Mouse (Mus musculus): ENCODE measurements around the gene Zp2.

Gene Zp2

DNA sequence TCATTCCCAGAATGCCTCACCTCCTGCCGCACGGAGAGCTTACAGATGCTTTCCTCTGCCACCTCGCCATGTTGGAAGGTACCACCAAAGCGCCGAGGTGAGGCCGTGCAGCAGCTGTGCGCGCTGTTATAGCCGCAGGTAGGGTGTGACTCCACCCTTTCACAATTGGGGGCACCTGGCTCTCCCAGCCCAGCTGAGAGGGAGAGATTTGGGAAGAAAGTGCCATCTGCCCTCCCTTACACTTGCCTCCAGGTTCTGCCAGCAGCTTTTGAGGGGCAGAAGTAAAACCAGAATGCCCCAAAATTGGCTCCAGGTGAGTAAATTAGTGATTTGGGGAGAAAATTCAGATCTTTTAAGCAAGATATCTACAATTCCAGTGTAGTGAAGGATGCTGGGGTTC lies at the start of gene Zp2:
Zp2 (minus strand) TSS at position 101 of the 400 bp plus-strand sequence.
- DNase-seq (ENCODE audit: low spot score in 2 of 2), result no peak

DNA sequence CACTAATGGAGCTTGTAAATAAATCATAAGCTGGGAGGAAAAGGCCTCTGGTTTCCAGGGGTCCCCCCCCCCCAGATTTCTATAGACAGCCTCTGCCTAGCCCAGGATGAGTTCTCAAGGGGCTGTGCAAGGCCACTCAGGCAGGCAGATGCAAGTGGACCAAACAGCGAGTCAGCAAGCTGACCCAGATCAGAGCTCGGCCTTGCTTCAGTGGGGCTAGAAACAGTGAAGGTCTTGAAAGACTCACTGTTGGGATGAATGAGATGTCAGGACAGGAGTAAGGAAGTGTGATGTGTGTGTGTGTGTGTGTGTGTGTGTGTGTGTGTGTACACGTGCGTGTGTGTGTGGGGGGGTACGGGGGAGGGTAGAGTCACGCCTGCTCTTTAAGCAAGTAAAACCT lies 47.7 kb upstream of the Zp2 start:
- no peak for DNase-seq (ENCODE audit: low spot score in 2 of 2)

DNA sequence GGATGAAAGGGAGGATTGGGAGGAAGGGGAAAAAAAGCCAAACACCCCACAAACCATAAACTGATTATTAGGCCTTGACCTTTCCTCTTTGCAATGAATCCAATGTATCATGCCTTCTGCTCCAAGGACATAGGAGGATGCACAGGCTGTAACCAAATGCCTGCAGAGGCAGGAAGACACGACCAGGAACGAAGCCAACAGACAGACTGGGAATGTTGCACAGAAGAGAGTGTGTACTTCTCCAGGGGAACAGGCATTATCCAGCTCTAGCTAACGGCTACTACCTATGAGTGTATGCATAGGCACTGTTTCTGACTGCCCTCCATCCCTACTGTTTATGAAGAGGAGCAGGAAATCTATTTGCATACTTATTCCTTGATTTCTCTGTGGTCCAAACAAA lies 47.1 kb upstream of the Zp2 start:
- no peak for DNase-seq (ENCODE audit: low spot score in 2 of 2)

- DNase-seq (ENCODE audit: low spot score in 2 of 2), result no peak
Observed at GRCm38 (mm10) chr7:120190150-120190665, 45.1 kb upstream of the Zp2 start.

DNA sequence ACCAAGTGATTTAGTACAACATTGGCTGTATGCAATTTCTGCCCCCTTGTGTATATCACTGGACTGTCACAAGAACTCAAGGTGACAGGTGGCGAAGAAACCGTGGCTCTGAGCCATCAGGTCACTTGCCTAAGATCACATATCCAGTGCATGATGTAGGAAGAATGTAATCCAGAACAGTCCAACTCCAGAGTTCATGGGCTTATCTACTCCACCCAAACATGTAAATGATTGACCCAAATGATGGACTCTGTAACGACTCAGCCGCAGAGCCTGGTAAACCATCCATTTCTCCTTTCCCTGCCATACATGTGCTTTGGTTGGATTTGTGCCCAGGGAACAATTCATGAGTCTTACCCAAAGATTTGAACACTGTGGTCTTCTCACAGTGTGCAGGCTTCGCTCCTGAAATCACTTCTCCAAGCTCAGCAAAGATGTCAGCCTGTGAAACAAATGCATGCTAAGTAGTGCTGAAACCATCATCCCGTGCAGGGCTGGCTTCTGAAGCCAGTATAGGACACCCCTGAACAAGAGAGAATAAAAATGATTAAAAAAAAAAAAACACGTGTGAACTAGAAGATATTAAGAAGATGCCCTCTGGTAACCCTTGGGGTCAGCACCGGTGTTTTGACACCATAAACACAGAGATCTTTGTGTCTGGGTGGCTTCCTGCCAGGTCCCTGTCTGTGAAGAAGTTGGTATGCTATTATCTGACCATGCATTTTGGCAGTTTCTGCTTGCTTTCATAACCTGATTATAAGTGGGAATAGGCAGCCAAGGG lies 44.5 kb upstream of the Zp2 start:
- DNase-seq (ENCODE audit: low spot score in 2 of 2), result no peak

- no peak for DNase-seq (ENCODE audit: low spot score in 2 of 2)
Observed at GRCm38 (mm10) chr7:120188946-120189345, 43.9 kb upstream of the Zp2 start.

DNA sequence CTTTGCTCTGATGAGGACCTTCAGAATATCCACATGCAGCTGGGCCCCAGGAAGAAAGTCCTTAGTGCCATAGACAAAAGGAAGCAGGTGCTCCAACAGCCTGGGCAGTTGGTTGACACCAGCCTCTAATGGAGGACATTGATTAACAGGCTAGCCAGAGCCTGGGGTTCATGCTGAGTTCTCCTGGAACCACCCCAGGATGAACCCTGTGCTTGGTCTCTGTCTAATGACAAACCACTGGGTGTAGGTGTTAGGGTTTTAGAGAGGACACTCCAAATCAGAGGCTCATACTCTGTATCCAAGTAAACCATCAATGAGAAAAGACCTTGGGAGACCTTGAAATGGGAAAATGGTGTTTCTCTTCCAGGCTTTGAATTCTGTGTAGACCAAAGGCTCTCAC lies 37.8 kb upstream of the Zp2 start:
- DNase-seq (ENCODE audit: low spot score in 2 of 2), result no peak

- DNase-seq (ENCODE audit: low spot score in 2 of 2), result no peak
Observed at GRCm38 (mm10) chr7:120181401-120182230, 36.5 kb upstream of the Zp2 start.

DNA sequence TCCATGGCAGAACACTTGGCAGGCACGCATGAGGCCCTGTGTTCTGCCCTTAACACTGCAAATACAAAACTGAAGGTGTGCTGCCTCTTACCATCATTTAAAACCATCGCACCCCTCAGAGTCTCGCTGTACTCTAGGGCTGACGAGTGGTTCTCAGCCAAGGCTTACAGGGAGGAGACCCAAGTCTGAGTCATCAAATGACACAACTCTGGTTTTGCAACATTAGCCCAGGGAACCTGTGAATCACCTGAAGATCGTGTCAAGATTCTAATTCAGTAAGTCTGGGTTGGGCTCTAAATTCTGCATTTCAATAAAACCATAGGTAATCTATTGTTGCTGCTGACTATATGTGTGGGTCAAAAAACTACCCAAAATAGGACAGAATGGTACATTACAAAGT lies 35.5 kb upstream of the Zp2 start:
- DNase-seq (ENCODE audit: low spot score in 2 of 2), result no peak

DNA sequence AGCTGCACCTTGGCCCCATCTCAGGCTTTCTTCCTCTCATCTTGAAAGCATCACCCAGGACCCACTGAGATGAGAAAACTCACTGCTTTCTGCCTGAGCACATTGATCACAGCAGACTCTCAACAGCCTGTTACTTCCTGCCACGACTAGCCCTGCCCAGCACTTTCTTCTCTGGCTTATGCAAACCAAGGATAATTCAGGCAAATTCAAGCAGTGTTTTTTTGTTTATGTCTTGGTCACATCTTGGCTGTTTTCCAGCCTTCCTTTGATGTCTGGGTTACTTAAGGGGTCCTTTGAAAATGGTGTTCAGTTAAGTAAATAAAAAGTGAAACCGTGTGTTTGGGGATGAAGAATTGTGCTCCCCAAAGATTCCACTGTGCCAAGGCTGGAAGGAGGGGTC lies 33.8 kb upstream of the Zp2 start:
- DNase-seq (ENCODE audit: low spot score in 2 of 2), result no peak

- DNase-seq (ENCODE audit: low spot score in 2 of 2), result no peak
Observed at GRCm38 (mm10) chr7:120177611-120178010, 32.5 kb upstream of the Zp2 start.

- DNase-seq (ENCODE audit: low spot score in 2 of 2), result no peak
Observed at GRCm38 (mm10) chr7:120174723-120175504, 29.8 kb upstream of the Zp2 start.

DNA sequence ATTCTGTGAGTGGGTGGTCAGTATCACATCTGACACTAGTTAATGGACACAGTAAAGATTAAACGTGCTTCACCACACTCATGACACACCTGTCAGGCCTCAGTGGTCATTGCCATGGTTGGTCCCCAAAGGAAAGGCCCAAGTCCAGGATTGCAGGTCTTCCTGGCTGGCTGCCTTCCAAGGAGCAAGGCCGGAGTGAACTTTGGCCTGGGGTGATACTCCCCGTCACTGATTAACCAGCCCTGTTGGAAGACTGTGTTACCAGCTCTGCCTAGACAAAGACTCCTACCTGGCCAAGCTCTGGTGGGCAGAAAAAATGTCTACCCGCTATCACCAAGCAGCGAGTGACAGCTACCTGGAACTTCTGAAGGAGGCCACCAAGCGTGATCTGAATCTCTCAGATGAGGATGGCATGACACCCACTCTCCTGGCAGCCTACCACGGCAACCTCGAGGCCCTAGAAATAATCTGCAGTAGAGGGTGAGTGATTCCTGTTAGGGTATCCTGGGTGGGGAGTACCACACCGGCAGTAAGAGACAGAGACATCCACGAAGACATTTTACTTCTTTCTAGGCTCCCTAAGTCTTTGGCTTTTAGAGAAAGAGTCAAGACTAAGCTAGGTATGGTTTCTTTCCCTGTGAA lies 28.6 kb upstream of the Zp2 start, which contains the start of gene Anks4b:
Anks4b (plus strand) TSS at position 256 of the 642 bp plus-strand sequence.
- no peak for DNase-seq (ENCODE audit: low spot score in 2 of 2)

- DNase-seq (ENCODE audit: low spot score in 2 of 2), result no peak
Observed at GRCm38 (mm10) chr7:120172188-120172700, 27.2 kb upstream of the Zp2 start.

DNA sequence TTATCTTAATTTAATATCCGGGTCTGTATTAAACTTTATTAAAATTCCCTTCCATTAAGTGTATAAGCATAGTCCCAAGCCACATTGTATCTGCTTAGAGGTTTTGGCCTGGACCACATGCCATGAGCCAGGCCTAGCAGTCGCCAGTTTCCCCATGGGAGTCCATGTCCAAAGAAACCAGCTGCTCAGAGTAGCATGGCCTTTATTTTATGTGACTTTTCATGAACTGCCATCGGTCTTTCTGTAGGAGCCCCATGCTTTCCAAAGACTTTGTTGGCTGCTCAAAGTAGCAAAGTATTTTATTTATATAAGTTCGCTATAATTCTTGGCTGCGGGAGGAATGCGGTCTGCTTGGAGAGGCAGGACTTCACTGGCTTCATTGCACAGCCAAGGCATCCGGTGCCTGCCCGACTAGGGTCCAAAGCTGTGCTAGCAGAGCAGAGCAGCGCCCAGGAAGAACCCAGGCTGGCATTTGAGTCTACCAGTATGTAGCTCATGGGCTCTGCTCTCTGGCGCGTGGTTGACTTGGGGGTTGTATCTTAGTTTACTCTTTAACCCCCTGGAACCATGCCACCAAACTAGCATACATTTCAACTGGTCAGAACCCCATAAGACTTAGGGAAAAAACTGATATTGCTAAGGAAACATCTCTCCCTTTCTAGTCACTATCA lies 18.6 kb upstream of the Zp2 start:
- DNase-seq (ENCODE audit: low spot score in 2 of 2), result no peak

GRCm38 (mm10) chr7:120158121-120158613 lies 13.1 kb upstream of the Zp2 start:
- DNase-seq (ENCODE audit: low spot score in 2 of 2), result no peak

GRCm38 (mm10) chr7:120157575-120158061 lies 12.5 kb upstream of the Zp2 start:
- no peak for DNase-seq (ENCODE audit: low spot score in 2 of 2)

- no peak for DNase-seq (ENCODE audit: low spot score in 2 of 2)
Observed at GRCm38 (mm10) chr7:120156841-120157409, 11.8 kb upstream of the Zp2 start.

DNA sequence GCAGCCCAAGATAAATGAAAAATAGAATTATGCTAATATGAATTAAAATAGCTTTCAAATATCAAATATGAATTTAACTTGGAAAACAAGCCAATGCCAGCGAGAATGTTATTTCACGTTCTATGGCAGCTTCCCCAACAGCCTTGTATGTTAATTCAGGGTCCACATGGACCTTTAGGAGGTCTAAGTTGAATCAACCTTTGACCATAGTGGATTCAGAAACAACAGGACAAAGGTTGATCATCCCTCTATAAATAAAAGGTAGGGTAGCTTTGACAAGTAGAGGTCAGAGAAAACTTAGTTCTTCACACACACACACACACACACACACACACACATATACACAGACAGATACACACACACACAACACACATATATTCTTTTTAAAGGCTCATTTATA lies 5.8 kb upstream of the Zp2 start:
- DNase-seq (ENCODE audit: low spot score in 2 of 2), result no peak

GRCm38 (mm10) chr7:120150257-120150656 lies 5.2 kb upstream of the Zp2 start:
- DNase-seq (ENCODE audit: low spot score in 2 of 2), result no peak

All from cerebellum, postnatal 4 days (tissue).